Mouse (Mus musculus) kidney, adult 10 weeks (tissue): ENCODE measurements around the gene Fbxw10. TPM values are rescaled to one million over a fixed set of nuclear protein-coding genes. Genes with fewer than 3 reads are reported as not detected.

Experiments
- polyA plus RNA-seq: library from polyadenylated mRNA; stranded (reverse); fragments of 350-450 nt; fragmentation: Illumina TruSeq; extraction: RNeasy Lipid Tissue Mini Kit (QIAGEN cat#74804); gene quantifications from one replicate; pipeline ENCODE4 v1.2.3, GENCODE M21; 2014; ENCODE audit warnings: low read depth, low replicate concordance

The Fbxw10 gene
- polyA plus RNA-seq = 0.44 TPM

DNA sequence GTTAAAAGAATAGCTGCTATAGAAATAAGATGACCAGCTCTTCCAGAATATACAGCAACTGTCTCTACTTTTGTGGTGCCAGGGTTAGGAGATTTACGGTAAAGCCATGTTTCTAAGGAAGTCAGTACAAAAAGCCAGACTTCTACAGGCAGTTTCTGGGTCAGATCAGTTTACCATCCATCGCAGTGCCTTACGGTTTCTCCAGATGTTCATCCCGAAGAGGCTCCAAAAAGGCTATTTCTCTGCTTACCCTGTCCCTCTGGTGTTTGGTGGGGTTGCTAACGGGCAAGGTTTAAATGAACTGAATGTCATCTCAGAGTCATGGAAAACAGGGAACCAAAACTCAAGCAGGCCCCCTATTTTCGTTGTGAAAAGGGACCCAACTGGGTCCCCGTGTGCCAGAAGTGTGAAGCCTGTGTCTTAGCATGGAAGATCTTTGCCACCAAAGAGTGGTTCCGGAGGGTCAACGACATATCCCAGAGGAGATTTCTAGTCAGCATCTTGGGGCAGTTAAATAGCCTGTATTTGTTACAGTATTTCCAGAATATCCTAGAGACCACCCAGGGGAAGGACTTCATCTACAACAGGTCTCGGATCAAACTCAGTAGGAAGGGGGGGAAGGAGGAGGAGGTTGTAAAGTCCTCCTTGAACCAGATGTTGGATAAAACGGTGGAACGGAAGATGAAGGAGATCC lies at the start of gene Fbxw10:
Gene Fbxw10 (plus strand): TSS at position 109 of the 694 bp plus-strand sequence.

DNA sequence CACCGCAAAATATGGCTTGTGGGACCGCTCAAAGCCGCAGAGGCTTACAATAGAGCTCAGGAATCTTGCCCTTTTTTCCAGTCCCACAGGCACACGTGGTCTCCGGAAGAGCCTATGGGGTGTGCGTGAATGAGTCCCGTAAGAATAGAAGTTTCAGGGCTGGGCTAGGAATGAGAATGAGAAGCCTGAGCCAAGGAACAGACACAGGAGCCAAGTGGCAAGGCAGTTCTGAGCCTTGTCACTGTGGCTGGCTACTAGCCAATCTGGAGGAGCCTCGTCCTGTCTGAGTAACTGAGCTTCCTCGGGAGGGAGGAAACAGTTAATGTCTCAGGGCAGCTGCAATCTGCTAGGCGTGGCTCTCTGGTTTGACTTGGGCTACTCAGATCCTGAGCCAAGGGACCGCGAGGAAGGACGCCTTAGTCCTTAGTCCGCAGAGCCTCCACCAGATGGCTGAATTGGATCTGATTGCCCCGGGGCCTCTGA lies 26.8 kb upstream of the Fbxw10 start, which contains the start of gene Trim16:
Gene Trim16 (plus strand): TSS at position 173 of the 483 bp plus-strand sequence.

DNA sequence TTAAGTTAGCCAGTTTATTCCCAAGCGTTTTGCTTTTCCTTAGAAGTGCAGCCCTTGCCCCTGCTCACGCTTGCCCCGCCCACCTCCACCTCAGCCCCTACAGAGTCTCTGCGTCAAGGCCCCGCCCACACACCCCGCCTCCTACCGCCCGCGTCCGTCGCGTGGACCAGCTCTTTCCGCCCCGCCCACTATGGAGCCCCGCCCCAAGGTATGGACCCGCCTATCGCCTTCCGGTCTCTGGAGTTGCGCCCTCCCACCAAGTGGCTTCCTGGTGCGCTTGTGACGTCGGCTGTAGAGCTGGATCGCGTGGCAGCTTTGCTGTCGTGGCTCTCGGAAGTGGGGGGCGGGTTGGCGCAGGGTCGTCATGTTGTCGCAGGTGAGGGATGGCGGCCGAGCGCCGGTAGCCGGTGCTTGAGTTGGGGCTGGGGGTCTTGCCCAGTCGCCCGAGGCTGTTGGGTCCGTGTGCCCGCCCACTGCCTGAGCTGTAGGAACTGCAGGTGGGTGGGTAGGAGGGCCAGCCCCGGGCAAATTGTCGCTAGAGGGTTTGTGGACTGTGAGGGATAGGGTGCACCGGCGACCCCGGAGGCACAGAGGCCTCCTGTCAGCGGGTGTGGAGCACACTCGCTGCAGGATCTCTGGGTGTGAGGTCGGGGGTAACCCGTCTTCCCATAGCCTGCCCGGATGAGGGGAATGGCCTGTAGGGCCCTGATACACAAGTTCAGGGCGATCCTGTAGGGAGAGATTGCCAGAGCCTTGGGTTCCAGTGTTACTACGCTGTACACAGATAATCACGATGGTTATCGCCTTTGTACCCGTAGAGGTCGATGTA lies 32.6 kb downstream of the Fbxw10 start, which contains the start of gene Tvp23b:
Gene Tvp23b (plus strand): TSS at position 236 of the 829 bp plus-strand sequence.

Other genes with a start within 250 kb of the Fbxw10 start
- 3.5 TPM for gene Lrrc75a, start 198.5 kb upstream of the Fbxw10 start, polyA plus RNA-seq
- gene Mmgt2, start 198.4 kb upstream of the Fbxw10 start, polyA plus RNA-seq = 15.0 TPM
- 1.7 TPM for gene Zfp287, start 115.2 kb upstream of the Fbxw10 start, polyA plus RNA-seq
- gene Gm10428, start 94.0 kb upstream of the Fbxw10 start, polyA plus RNA-seq = not detected
- gene Zfp286, start 57.6 kb upstream of the Fbxw10 start, polyA plus RNA-seq = 1.7 TPM
- gene Trim16, start 26.8 kb upstream of the Fbxw10 start, polyA plus RNA-seq = 3.8 TPM
- gene Tvp23b, start 32.4 kb downstream of the Fbxw10 start, polyA plus RNA-seq = 120 TPM
- not detected for gene Cdrt4, start 104.1 kb downstream of the Fbxw10 start, polyA plus RNA-seq
- gene Tekt3, start 214.6 kb downstream of the Fbxw10 start, polyA plus RNA-seq = not detected